Mouse (Mus musculus) layer of hippocampus, postnatal 36 days (tissue): ENCODE data around the gene Apol6. TPM values are rescaled to one million over a fixed set of nuclear protein-coding genes. Genes with fewer than 3 reads are reported as not detected.

ENCODE experiments used
- total RNA-seq, 2 experiments: library from RNA; stranded (reverse); gene quantifications; 2 replicates each; pipeline ENCODE4 v1.2.3; 2021

The Apol6 gene
- total RNA-seq, 2 experiments from 2014 or later: not detected

Other genes starting within 250 kb of the Apol6 start
- 10 to 100 TPM; 51.6 to 53.5 TPM for gene Zfp251, start 173.3 kb upstream of the Apol6 start, total RNA-seq
- gene Zfp7, start 165.5 kb upstream of the Apol6 start, total RNA-seq: 1 to 10 TPM; 5.8 to 7.2 TPM
- not detected for gene Gm49527, start 165.4 kb upstream of the Apol6 start, total RNA-seq
- 1 to 10 TPM; 5.2 to 6.6 TPM for gene Zfp647, start 119.3 kb upstream of the Apol6 start, total RNA-seq
- gene 1110038F14Rik, start 96.2 kb upstream of the Apol6 start, total RNA-seq: 10 to 100 TPM; 27.8 to 28.1 TPM
- gene Mb, start 5.9 kb downstream of the Apol6 start, total RNA-seq: under 1 TPM in 1 of 2 experiments, not detected in 1; 0.37 TPM